Mouse (Mus musculus) bone marrow, adult 2 months (tissue): ENCODE data around the gene Tubb4a. TPM values are rescaled to one million over a fixed set of nuclear protein-coding genes. Genes with fewer than 3 reads are reported as not detected.
A peak's percentile ranks its signal among the peaks of the same experiment; 100 is the strongest.

Experiments
- H3K27ac ChIP-seq: fragments of 200-500 bp; 2 replicates; pipeline ENCODE4 v1.5.1; 2012; ENCODE audit warnings: low read depth, mild to moderate bottlenecking, control low read depth, inconsistent platforms, low read length; ENCODE audit not compliant: control insufficient read depth, poor library complexity, insufficient read depth
- H3K4me1 ChIP-seq: fragments of 200-500 bp; 2 replicates; pipeline ENCODE4 v1.6.1; 2011; ENCODE audit warnings: low read length; ENCODE audit not compliant: control insufficient read depth, insufficient read depth
- H3K4me3 ChIP-seq: fragments of 200-500 bp; replicated peaks from 2 replicates; pipeline ENCODE3; 2011; ENCODE audit warnings: mild to moderate bottlenecking, low read depth, low read length, control low read depth; ENCODE audit not compliant: control insufficient read depth
- CTCF ChIP-seq: fragments of 200-500 bp; IDR thresholded peaks from 2 replicates; pipeline ENCODE4 v1.5.1; 2011; ENCODE audit warnings: low read length, control low read depth; ENCODE audit not compliant: control insufficient read depth, insufficient read depth
- POLR2A ChIP-seq: fragments of 200-500 bp; IDR thresholded peaks from 2 replicates; pipeline ENCODE4 v1.6.1; 2011; ENCODE audit warnings: low read depth, mild to moderate bottlenecking, control low read depth, low read length, borderline replicate concordance; ENCODE audit not compliant: control insufficient read depth
- WGBS: fragments of 180-500 bp; shearing (Covaris S2); methylation state at CpG from one replicate; pipeline ENCODE4 v1.1.7; 2018; 5-methylcytosine and 5-hydroxymethylcytosine counted together
- polyA plus RNA-seq: library from polyadenylated mRNA; stranded (reverse); fragments of >200 nt; gene quantifications from 2 replicates; pipeline ENCODE4 v1.2.4, GENCODE M21; 2011; ENCODE audit warnings: low replicate concordance; ENCODE audit not compliant: missing spikeins, insufficient read depth, insufficient read length

The Tubb4a gene
- polyA plus RNA-seq, 1 experiment = 0.90 TPM

GRCm38 (mm10) chr17:57095855-57096622, 8.5 kb upstream of the Tubb4a start:
- TF ChIP-seq CTCF = no peak
- TF ChIP-seq POLR2A = no peak
- peak overlapping the region; percentile 1 for H3K4me3 ChIP-seq
- H3K27ac ChIP-seq = no peak overlapping the region
- WGBS = 8% methylated on average over 18 of the region's 19 CpGs
- H3K4me1 ChIP-seq = no peaks in the 10 kb centered on the region; the same call in 1 of the 2 replicates

DNA sequence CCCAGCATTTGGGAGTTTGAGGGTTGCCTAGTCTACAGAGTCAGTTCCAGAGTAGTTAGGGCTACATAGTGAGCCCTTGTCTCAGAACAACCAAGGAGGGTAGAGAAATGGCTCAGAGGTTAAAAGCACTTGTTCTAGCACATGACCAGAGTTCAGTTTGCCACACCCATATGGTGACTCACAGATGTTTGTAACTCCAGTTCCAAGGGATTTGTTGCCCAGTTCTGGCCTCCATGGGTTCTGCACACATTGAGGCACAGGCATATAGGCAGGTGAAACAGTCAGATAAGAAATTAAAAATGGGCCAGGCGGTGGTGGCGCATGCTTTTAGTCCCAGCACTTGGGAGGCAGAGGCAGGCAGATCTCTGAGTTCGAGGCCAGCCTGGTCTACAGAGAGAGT, 6.6 kb upstream of the Tubb4a start:
- H3K4me3 ChIP-seq = no peak overlapping the region
- H3K27ac ChIP-seq = no peak overlapping the region
- no peaks in the 10 kb centered on the region; the same call in 1 of the 2 replicates for H3K4me1 ChIP-seq
- WGBS = 78% methylated on average over 3 of the region's 3 CpGs
- no peak for TF ChIP-seq POLR2A
- TF ChIP-seq CTCF = no peak

DNA sequence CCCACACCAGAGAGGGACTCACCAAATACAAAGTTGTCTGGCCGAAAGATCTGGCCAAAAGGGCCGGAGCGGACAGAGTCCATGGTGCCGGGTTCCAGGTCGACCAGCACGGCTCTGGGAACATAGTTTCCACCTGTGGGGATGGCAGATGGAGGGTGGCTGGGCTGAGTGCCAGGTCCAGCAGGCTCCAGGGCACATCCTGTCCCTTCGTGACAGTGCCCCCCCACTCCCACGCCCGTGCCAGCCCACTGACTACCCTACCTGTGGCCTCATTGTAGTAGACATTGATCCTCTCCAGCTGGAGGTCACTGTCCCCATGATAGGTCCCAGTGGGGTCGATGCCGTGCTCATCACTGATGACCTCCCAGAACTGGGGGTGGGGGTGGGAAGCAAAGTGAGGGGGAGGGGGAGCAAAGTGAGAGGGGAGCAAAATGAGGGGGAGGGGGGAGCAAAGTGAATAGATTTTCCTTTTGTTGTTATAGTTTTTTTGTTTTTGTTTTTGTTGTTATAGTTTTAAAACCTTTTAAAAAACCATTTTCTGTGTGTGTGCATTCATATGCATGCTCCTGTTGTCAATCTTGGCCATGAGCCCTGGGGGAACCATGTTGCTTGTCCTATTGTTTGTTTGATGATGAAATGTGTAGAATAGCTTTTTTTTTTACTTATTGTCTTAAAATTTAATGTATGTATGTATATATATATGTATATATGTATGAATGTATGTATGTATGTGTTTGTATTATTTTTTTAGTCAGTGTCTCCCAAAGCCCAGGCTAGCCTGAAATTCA, 1.4 kb downstream of the Tubb4a start:
- H3K4me3 ChIP-seq = no peak overlapping the region
- no peak for TF ChIP-seq CTCF
- 85% methylated on average over 11 of the region's 11 CpGs for WGBS
- no peak overlapping the region; the same call in 1 of the 2 replicates for H3K27ac ChIP-seq
- H3K4me1 ChIP-seq = peaks cover 2% of the 10 kb centered on the region

- no peak overlapping the region for H3K27ac ChIP-seq
- H3K4me3 ChIP-seq = no peak overlapping the region
- TF ChIP-seq CTCF (no peak), POLR2A (no peak)
- H3K4me1 ChIP-seq = peaks cover 3% of the 10 kb centered on the region; the same call in 1 of the 2 replicates
- WGBS = 82% methylated on average over 5 of the region's 5 CpGs
These were observed 5.1 kb downstream of the Tubb4a start for GRCm38 (mm10) chr17:57082481-57082880.

DNA sequence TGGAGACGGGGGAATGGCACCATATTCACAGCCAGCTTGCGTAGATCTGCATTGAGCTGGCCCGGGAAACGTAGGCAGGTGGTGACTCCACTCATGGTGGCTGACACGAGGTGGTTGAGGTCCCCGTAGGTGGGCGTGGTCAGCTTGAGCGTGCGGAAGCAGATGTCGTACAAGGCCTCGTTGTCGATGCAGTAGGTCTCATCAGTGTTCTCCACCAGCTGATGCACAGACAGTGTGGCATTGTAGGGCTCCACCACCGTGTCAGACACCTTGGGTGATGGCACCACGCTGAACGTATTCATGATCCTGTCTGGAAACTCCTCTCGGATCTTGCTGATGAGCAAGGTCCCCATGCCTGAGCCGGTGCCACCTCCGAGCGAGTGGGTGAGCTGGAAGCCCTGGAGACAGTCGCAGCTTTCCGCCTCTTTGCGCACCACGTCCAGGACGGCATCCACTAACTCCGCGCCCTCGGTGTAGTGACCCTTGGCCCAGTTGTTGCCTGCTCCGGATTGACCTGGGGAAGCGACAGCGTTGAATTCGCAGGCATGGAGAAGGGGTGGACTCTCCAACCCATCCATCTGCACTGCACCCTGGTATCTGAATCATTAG, 6.2 kb downstream of the Tubb4a start:
- WGBS = 92% methylated on average over 31 of the region's 31 CpGs
- peaks cover 3% of the 10 kb centered on the region; the same call in 1 of the 2 replicates for H3K4me1 ChIP-seq
- H3K27ac ChIP-seq = no peak overlapping the region
- no peak for TF ChIP-seq CTCF
- no peak for TF ChIP-seq POLR2A
- H3K4me3 ChIP-seq = no peak overlapping the region

DNA sequence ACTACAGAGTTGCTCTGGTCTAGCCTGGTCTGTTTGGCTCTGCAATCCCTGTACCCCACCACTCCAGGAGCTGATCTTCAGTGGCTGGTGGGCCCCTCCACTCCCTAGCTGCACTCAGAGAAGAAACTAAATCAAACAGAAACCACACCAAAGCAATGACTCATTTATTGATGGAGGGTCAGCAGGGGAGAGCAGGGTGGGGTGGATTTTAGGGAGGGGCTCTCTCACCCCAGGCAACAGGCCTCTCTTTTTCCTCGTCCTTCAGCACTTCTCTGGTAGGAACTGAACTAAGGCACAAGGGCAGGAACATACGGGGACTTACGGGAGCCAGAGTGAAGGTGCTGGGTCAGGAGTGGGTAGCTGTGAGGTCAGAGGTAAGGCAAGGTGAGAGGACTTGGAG, 7.7 kb downstream of the Tubb4a start:
- TF ChIP-seq CTCF (no peak), POLR2A (no peak)
- Histone ChIP-seq H3K4me1 (peaks cover 3% of the 10 kb centered on the region; the same call in 1 of the 2 replicates), H3K27ac (no peak overlapping the region), H3K4me3 (no peak overlapping the region)
- WGBS = 64% methylated on average over 3 of the region's 3 CpGs

GRCm38 (mm10) chr17:57078336-57078735, 9.2 kb downstream of the Tubb4a start, which contains the start of gene Dennd1c:
Gene Dennd1c, minus strand, starts transcription at chr17:57078514.
- no peak for TF ChIP-seq CTCF
- peak; percentile 84; the same call in 1 of the 2 replicates for TF ChIP-seq POLR2A
- H3K27ac ChIP-seq = peak within 1 kb of the TSS; percentile 82
- 2% methylated on average over 6 of the region's 6 CpGs for WGBS
- H3K4me3 ChIP-seq = peak within 1 kb of the TSS; percentile 70
- H3K4me1 ChIP-seq = peaks cover 3% of the 10 kb centered on the region; the same call in 1 of the 2 replicates

GRCm38 (mm10) chr17:57076916-57077315, 10.7 kb downstream of the Tubb4a start:
- Histone ChIP-seq H3K27ac (no peak overlapping the region), H3K4me3 (no peak overlapping the region), H3K4me1 (peaks cover 3% of the 10 kb centered on the region; the same call in 1 of the 2 replicates)
- TF ChIP-seq POLR2A (no peak), CTCF (no peak)
- 44% methylated on average over 3 of the region's 3 CpGs for WGBS
